Mouse (Mus musculus): ENCODE data around the gene Epha8. TPM values are rescaled to one million over a fixed set of nuclear protein-coding genes. Genes with fewer than 3 reads are reported as not detected.
A peak's percentile ranks its signal among the peaks of the same experiment; 100 is the strongest.

Gene Epha8
- total and polyA plus RNA-seq, 3 experiments, result 0.08 TPM; not detected in 2

GRCm38 (mm10) chr4:136934746-136935613, 21.6 kb downstream of the Epha8 start:
- TF ChIP-seq EP300 (IDR thresholded peaks at IDR 0.05; ENCODE audit: insufficient read depth, low read depth, low read length), result no peak
- no peak for TF ChIP-seq POLR2A (IDR thresholded peaks at IDR 0.05; ENCODE audit: insufficient read depth, low read depth, low read length)
- no peak for TF ChIP-seq CTCF (IDR thresholded peaks at IDR 0.05)
- H3K4me1 ChIP-seq (ENCODE audit: control insufficient read depth, insufficient read depth, low read length), result no peaks in the 10 kb centered on the region; the same call in 1 of the 2 replicates
- H3K4me3 ChIP-seq, result no peak overlapping the region
- H3K9ac ChIP-seq (ENCODE audit: low read depth, low read length), result no peak overlapping the region
- no peaks in the 10 kb centered on the region for H3K27me3 ChIP-seq (ENCODE audit: control insufficient read depth, insufficient read depth, low read length)
- 27% methylated on average over 18 of the region's 18 CpGs for WGBS
- no peaks in the 10 kb centered on the region for H3K79me2 ChIP-seq (replicated peaks; ENCODE audit: control insufficient read depth, insufficient read depth, low read length)
- H3K36me3 ChIP-seq (ENCODE audit: control insufficient read depth, insufficient read depth, low read length), result no peaks in the 10 kb centered on the region
- intact Hi-C loops (cut with DNase I), result no loop called here
- no peak overlapping the region for H3K27ac ChIP-seq
- DNase-seq, result no peak

GRCm38 (mm10) chr4:136930474-136930873, 26.1 kb downstream of the Epha8 start:
- DNase-seq, result no peak
- TF ChIP-seq EP300 (IDR thresholded peaks at IDR 0.05; ENCODE audit: insufficient read depth, low read depth, low read length), result no peak
- TF ChIP-seq CTCF (IDR thresholded peaks at IDR 0.05), result no peak
- TF ChIP-seq POLR2A (IDR thresholded peaks at IDR 0.05; ENCODE audit: insufficient read depth, low read depth, low read length), result no peak
- H3K36me3 ChIP-seq (ENCODE audit: control insufficient read depth, insufficient read depth, low read length), result no peaks in the 10 kb centered on the region
- 54% methylated on average over 8 of the region's 8 CpGs for WGBS
- intact Hi-C loops (cut with DNase I), result no loop called here
- H3K79me2 ChIP-seq (replicated peaks; ENCODE audit: control insufficient read depth, insufficient read depth, low read length), result no peaks in the 10 kb centered on the region
- no peak overlapping the region for H3K27ac ChIP-seq
- H3K4me3 ChIP-seq, result no peak overlapping the region
- no peaks in the 10 kb centered on the region; the same call in 1 of the 2 replicates for H3K4me1 ChIP-seq (ENCODE audit: control insufficient read depth, insufficient read depth, low read length)
- 0 out of 2 replicates have a peak, but pooled peaks cover 2% of the 10 kb centered on the region for H3K27me3 ChIP-seq (ENCODE audit: control insufficient read depth, insufficient read depth, low read length)
- no peak overlapping the region for H3K9ac ChIP-seq (ENCODE audit: low read depth, low read length)

- Histone ChIP-seq H3K27ac (no peak overlapping the region), H3K4me3 (no peak overlapping the region), H3K9ac (ENCODE audit: low read depth, low read length) (no peak overlapping the region), H3K79me2 (replicated peaks; ENCODE audit: control insufficient read depth, insufficient read depth, low read length) (no peaks in the 10 kb centered on the region), H3K36me3 (ENCODE audit: control insufficient read depth, insufficient read depth, low read length) (no peaks in the 10 kb centered on the region), H3K27me3 (ENCODE audit: control insufficient read depth, insufficient read depth, low read length) (0 out of 2 replicates have a peak, but pooled peaks cover 2% of the 10 kb centered on the region), H3K4me1 (ENCODE audit: control insufficient read depth, insufficient read depth, low read length) (no peaks in the 10 kb centered on the region)
- 16% methylated on average over 5 of the region's 5 CpGs for WGBS
- peak; percentile 56 for TF ChIP-seq CTCF (IDR thresholded peaks at IDR 0.05)
- TF ChIP-seq POLR2A (IDR thresholded peaks at IDR 0.05; ENCODE audit: insufficient read depth, low read depth, low read length), result no peak
- TF ChIP-seq EP300 (IDR thresholded peaks at IDR 0.05; ENCODE audit: insufficient read depth, low read depth, low read length), result no peak
- intact Hi-C loops (cut with DNase I), result no loop called here
- no peak for DNase-seq
Measured at GRCm38 (mm10) chr4:136928928-136929327, 27.7 kb downstream of the Epha8 start.

GRCm38 (mm10) chr4:136925804-136926203, 30.8 kb downstream of the Epha8 start:
- intact Hi-C loops (cut with DNase I), result no loop called here
- DNase-seq, result no peak
- 0 out of 2 replicates have a peak, but pooled peaks cover 2% of the 10 kb centered on the region for H3K27me3 ChIP-seq (ENCODE audit: control insufficient read depth, insufficient read depth, low read length)

GRCm38 (mm10) chr4:136924529-136924928, 32.1 kb downstream of the Epha8 start:
- Histone ChIP-seq H3K9ac (ENCODE audit: low read depth, low read length) (no peak overlapping the region), H3K27ac (no peak overlapping the region), H3K27me3 (ENCODE audit: control insufficient read depth, insufficient read depth, low read length) (0 out of 2 replicates have a peak, but pooled peaks cover 2% of the 10 kb centered on the region), H3K4me1 (ENCODE audit: control insufficient read depth, insufficient read depth, low read length) (no peaks in the 10 kb centered on the region), H3K79me2 (replicated peaks; ENCODE audit: control insufficient read depth, insufficient read depth, low read length) (no peaks in the 10 kb centered on the region), H3K36me3 (ENCODE audit: control insufficient read depth, insufficient read depth, low read length) (no peaks in the 10 kb centered on the region), H3K4me3 (no peak overlapping the region)
- 5% methylated on average over 6 of the region's 6 CpGs for WGBS
- intact Hi-C loops (cut with DNase I), result no loop called here
- DNase-seq, result peak; percentile 38 to 76
- TF ChIP-seq EP300 (IDR thresholded peaks at IDR 0.05; ENCODE audit: insufficient read depth, low read depth, low read length), result no peak
- TF ChIP-seq CTCF (IDR thresholded peaks at IDR 0.05), result no peak
- no peak for TF ChIP-seq POLR2A (IDR thresholded peaks at IDR 0.05; ENCODE audit: insufficient read depth, low read depth, low read length)

More at GRCm38 (mm10) chr4:136925804-136926203, 30.8 kb downstream of the Epha8 start:
- no peak overlapping the region for H3K9ac ChIP-seq (ENCODE audit: low read depth, low read length)
- WGBS, result 21% methylated on average over 15 of the region's 15 CpGs
- no peak overlapping the region for H3K4me3 ChIP-seq
- H3K36me3 ChIP-seq (ENCODE audit: control insufficient read depth, insufficient read depth, low read length), result no peaks in the 10 kb centered on the region
- H3K4me1 ChIP-seq (ENCODE audit: control insufficient read depth, insufficient read depth, low read length), result no peaks in the 10 kb centered on the region
- H3K27ac ChIP-seq, result no peak overlapping the region
- no peak for TF ChIP-seq POLR2A (IDR thresholded peaks at IDR 0.05; ENCODE audit: insufficient read depth, low read depth, low read length)
- TF ChIP-seq CTCF (IDR thresholded peaks at IDR 0.05), result no peak
- TF ChIP-seq EP300 (IDR thresholded peaks at IDR 0.05; ENCODE audit: insufficient read depth, low read depth, low read length), result no peak
- no peaks in the 10 kb centered on the region for H3K79me2 ChIP-seq (replicated peaks; ENCODE audit: control insufficient read depth, insufficient read depth, low read length)

- H3K36me3 ChIP-seq (ENCODE audit: control insufficient read depth, insufficient read depth, low read length), result no peaks in the 10 kb centered on the region
- no peaks in the 10 kb centered on the region for H3K79me2 ChIP-seq (replicated peaks; ENCODE audit: control insufficient read depth, insufficient read depth, low read length)
- no peak for TF ChIP-seq CTCF (IDR thresholded peaks at IDR 0.05)
- TF ChIP-seq EP300 (IDR thresholded peaks at IDR 0.05; ENCODE audit: insufficient read depth, low read depth, low read length), result no peak
- no peak for TF ChIP-seq POLR2A (IDR thresholded peaks at IDR 0.05; ENCODE audit: insufficient read depth, low read depth, low read length)
- intact Hi-C loops (cut with DNase I), result no loop called here
- 78% methylated on average over 3 of the region's 3 CpGs for WGBS
- H3K4me1 ChIP-seq (ENCODE audit: control insufficient read depth, insufficient read depth, low read length), result no peaks in the 10 kb centered on the region
- H3K9ac ChIP-seq (ENCODE audit: low read depth, low read length), result no peak overlapping the region
- H3K27ac ChIP-seq, result no peak overlapping the region
- no peak for DNase-seq
- no peak overlapping the region for H3K4me3 ChIP-seq
- no peaks in the 10 kb centered on the region for H3K27me3 ChIP-seq (ENCODE audit: control insufficient read depth, insufficient read depth, low read length)
Measured at GRCm38 (mm10) chr4:136919526-136919925, 37.1 kb downstream of the Epha8 start.

All from heart, adult 2 months (tissue).